Mouse (Mus musculus) R1 (cell line): ENCODE measurements around the gene Syngap1.
A peak's percentile ranks its signal among the peaks of the same experiment; 100 is the strongest.

Experiments
- DNase-seq: peaks from one replicate; pipeline ENCODE4 v3.0.0-alpha.2; 2018; ENCODE audit warnings: low read depth, low spot score

Syngap1 gene

DNA sequence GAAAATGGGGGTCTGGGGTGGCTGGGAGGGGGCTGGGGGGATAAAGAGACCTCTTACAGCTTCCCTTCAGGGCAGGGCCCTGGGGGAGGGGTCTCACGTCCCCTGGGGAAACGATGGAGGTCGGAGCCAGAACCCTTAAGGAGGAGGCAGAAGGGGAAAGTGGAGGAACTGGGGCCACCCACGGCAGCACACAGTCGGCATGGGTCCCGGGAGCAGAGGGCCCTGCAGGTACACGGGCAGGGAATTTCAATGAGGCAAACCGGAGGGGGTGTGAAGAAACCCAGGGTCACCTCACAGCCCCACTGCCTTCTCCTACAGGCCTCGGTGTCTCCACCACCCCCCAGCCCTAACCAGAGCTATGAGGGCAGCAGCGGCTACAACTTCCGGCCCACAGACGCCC lies 4.6 kb upstream of the Syngap1 start:
- no peak for DNase-seq

GRCm38 (mm10) chr17:26936921-26937695 lies 3.9 kb upstream of the Syngap1 start:
- DNase-seq, result no peak

- no peak for DNase-seq
Measured at GRCm38 (mm10) chr17:26937883-26938695, 3.0 kb upstream of the Syngap1 start.

GRCm38 (mm10) chr17:26938731-26939130 lies 2.3 kb upstream of the Syngap1 start:
- no peak for DNase-seq

- peak; percentile 99 for DNase-seq
Measured at GRCm38 (mm10) chr17:26939178-26939972, 1.7 kb upstream of the Syngap1 start, which contains the start of gene Cuta. Cuta (minus strand) TSS chr17:26939569.

DNA sequence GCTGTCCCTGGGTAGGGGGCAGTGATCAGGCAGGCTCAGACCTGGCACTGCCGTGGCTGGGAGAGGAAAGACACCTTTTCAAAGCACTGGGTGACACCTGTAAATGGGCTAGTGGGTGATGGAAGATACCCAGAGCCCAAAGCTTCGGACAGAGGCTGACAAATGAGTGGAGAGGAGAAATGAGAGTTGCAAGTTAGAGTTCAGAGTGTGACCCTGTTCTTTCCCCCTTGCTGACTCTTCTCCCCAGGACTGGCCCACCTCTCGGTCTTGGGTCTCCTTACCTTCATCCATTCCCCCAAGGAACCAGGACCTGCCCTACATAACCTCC lies 1.1 kb upstream of the Syngap1 start:
- no peak for DNase-seq

GRCm38 (mm10) chr17:26941841-26942570 lies 953 bp downstream of the Syngap1 start:
- DNase-seq, result no peak

DNA sequence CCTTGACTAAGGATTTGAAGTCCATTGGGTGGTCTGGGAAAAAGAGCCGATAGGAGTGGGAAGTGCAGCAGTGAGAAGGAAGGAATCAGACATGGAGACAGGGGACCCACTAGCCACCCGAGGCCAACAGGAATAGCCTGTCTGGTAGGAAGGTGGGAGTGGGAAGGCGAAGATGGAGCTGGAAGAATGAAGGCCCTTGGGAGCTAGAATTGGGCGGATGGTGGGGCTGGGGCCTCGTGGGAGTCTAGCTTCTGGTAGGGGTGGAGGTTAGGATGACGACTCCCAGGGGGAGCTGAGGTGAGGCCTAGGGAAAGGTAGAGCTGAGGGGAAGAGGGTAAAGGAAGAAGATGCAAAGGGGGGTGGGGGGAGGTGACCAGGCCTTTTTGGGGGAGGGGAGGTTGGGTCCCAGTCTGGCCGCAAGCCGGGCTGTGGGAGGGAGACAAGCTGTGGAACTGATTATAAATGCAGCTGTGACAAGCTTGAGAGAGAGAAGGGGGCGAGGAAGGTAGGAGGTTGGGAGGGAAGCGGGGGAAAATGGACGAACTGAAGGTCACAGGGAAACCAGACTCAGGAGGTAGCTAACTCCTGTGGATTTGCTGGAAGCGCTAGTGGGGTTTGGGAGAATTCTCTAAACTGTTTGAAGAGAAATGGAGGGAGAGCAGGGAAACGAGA lies 4.9 kb downstream of the Syngap1 start:
- DNase-seq, result no peak

GRCm38 (mm10) chr17:26946567-26946966 lies 5.5 kb downstream of the Syngap1 start:
- DNase-seq, result peak; percentile 45

DNA sequence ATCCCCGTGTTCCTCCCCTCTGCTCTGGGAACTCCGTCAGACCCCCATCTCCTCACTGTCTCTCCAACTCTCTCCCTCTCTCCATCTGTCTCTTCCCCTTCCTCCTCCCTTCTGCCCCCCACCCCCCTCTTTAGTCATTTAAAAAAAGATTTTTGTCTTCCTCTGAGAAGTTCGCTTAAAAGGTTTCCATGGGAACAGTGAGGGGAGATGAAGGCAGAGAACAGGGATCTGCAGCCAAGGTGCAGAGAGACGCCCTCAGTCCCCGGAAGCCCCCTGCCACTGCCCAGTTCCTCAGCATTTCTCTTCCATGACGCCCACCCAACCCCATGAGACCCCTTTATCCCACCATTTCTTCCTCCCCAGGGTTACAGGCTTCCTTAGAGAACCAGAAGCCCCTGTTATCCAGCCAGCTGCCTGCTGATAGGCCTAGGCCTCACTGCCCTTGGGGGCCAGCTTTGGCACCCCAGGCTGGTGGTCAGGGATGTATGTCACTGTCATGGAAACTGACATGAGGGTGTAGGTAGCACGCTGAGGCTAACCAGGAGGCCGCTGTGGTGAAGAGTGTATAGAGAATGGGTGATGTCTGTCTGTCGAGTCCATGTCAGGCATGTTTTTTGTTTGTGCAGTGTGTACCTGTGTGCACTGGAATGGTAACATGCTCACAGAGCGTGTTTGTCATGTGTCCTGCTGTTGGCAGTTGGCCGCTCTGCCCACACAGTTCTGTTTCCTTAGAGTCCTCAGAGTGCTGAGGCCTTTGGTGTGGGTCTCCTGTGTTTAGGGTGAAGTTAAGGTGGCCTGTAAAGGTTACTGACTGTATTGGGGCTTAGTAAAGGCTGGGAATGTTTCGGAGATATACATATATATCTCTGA lies 6.4 kb downstream of the Syngap1 start:
- peak; percentile 76 for DNase-seq

GRCm38 (mm10) chr17:26948316-26949050 lies 7.4 kb downstream of the Syngap1 start:
- DNase-seq, result peak; percentile 53

DNA sequence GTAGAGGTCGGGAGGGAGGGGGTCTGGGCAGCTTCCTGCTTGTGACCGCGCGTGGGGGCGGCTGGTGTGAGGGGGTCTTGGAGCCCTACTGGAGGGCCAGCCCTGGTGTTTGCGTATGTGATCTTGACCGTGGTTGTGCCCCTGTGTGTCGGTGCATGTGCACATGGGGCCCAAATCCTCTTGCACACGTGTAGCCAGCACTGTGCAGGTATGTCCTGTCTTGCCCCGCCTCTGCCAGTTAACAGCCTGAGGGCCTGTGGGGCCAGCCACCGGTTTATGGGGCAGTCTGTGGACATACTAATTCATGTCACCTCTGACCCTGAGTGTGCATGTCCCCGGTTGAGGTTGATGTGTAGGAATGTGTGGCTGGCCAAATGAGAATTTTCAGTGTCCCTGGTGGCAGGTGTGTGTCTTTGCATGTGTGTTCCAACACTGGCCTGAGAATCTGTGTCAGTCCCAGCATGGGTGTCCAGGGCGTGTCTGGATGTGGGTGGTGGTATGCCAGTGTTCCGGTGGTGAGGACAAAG lies 8.1 kb downstream of the Syngap1 start:
- DNase-seq, result peak; percentile 83

GRCm38 (mm10) chr17:26949866-26950265 lies 8.8 kb downstream of the Syngap1 start:
- no peak for DNase-seq

GRCm38 (mm10) chr17:26950560-26951288 lies 9.7 kb downstream of the Syngap1 start:
- no peak for DNase-seq

DNA sequence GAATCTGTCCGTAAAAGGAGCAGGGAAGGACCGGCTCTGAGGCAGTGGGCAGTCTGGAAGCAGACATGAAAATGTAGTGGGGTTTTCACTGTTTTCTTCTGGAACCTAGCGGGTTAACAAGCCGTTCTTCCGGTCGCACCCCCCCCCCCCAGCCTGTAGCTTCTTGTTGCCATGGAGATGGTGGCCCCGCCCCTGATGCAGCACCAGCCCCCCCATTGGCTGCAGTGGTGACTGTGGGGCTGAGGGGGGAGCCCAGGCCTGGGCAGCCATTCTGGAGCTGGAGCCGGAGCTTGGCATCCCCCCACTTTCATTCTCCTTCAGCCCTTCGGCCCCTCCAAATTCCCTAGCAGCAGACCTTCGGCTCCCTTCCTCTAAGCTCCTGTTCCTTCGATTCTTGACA lies 10.4 kb downstream of the Syngap1 start:
- DNase-seq, result peak; percentile 86

- DNase-seq, result no peak
Measured at GRCm38 (mm10) chr17:26951952-26952877, 11.2 kb downstream of the Syngap1 start.

GRCm38 (mm10) chr17:26953201-26953600 lies 12.1 kb downstream of the Syngap1 start:
- DNase-seq, result no peak
